Comparison of ENCODE assay signal across 8 mouse cellular contexts in genomic region chr2:4881350-4882248, GRCm38 (mm10). TPM values are rescaled to one million over a fixed set of nuclear protein-coding genes. Genes with fewer than 3 reads are reported as not detected.
DNase-seq lines count a peak whose midpoint lies in the region; ATAC-seq lines count a peak whose summit lies in the region.

TSS of gene Sephs1 (plus strand) at chr2:4881564.

- no peaks in the 10 kb centered on the region for H3K9me3 ChIP-seq in forebrain, embryonic 10.5 days
- no peaks in the 10 kb centered on the region for H3K9me3 ChIP-seq in heart, embryonic 14.5 days (ENCODE audit: control insufficient read depth, low read length)
- H3K9me3 ChIP-seq in liver, embryonic 12.5 days (replicated peaks) = no peaks in the 10 kb centered on the region

- DNase-seq in CD8-positive naive resting alpha-beta T cell, adult 2 months (ENCODE audit: low read depth in 2 of 2, low spot score in 2 of 2) = peak; percentile 48 to 65
- DNase-seq in c-Kit-negative CD71-positive TER-119-positive erythroid progenitor cells, embryonic 14.5 days (ENCODE audit: low read depth, low spot score) = peak; percentile 57
- peak; percentile 81 for DNase-seq in forebrain, embryonic 10.5 days (ENCODE audit: extremely low spot score, low spot score)
- DNase-seq in kidney, postnatal 14 days = peak; percentile 92
- peak; percentile 81 for DNase-seq in naive thymus-derived CD4-positive, alpha-beta T cell, adult 2 months (ENCODE audit: low read depth)
- peak; percentile 82 for DNase-seq in splenic B cell, adult 2 months (ENCODE audit: low read depth, low spot score)

- no peaks in the 10 kb centered on the region for H3K27me3 ChIP-seq in forebrain, embryonic 10.5 days (ENCODE audit: poor library complexity, severe bottlenecking)
- no peaks in the 10 kb centered on the region for H3K27me3 ChIP-seq in heart, embryonic 14.5 days (ENCODE audit: control insufficient read depth, insufficient read depth, low read length)
- peaks cover 32% of the 10 kb centered on the region for H3K27me3 ChIP-seq in liver, embryonic 12.5 days (replicated peaks)
- no peaks in the 10 kb centered on the region for H3K27me3 ChIP-seq in splenic B cell, adult 2 months (ENCODE audit: control insufficient read depth, insufficient read depth, low read length, poor library complexity, severe bottlenecking)

- under 1% methylated on average over 106 of the region's 115 CpGs for WGBS in forebrain, embryonic 10.5 days
- WGBS in heart, embryonic 14.5 days = under 1% methylated on average over 97 of the region's 115 CpGs
- under 1% methylated on average over 88 of the region's 115 CpGs for WGBS in liver, embryonic 12.5 days (ENCODE audit: insufficient replicate concordance)

- peak within 1 kb of the TSS; percentile 91 for H3K4me3 ChIP-seq in forebrain, embryonic 10.5 days
- H3K4me3 ChIP-seq in heart, embryonic 14.5 days (ENCODE audit: control insufficient read depth in 1 of 2, insufficient read depth in 1 of 2, low read depth in 1 of 2, low read length in 2 of 2) = peak within 1 kb of the TSS; percentile 99 to 100
- H3K4me3 ChIP-seq in liver, embryonic 12.5 days = peak within 1 kb of the TSS; percentile 98

- peak; percentile 76 for ATAC-seq in heart, embryonic 14.5 days (ENCODE audit: insufficient number of reproducible peaks, insufficient read depth, low FRiP score, low read depth)
- ATAC-seq in liver, embryonic 12.5 days = peak; percentile 79

- peaks cover 34% of the 10 kb centered on the region for H3K4me1 ChIP-seq in forebrain, embryonic 10.5 days
- peaks cover 5 to 15% of the 10 kb centered on the region in 2 experiments for H3K4me1 ChIP-seq in heart, embryonic 14.5 days (ENCODE audit: control insufficient read depth in 2 of 2, insufficient read depth in 2 of 2, low read length in 2 of 2)
- H3K4me1 ChIP-seq in liver, embryonic 12.5 days = peaks cover 25% of the 10 kb centered on the region

- peaks cover 27% of the 10 kb centered on the region for H3K36me3 ChIP-seq in forebrain, embryonic 10.5 days (replicated peaks)
- peaks cover 22% of the 10 kb centered on the region for H3K36me3 ChIP-seq in heart, embryonic 14.5 days (ENCODE audit: control insufficient read depth, insufficient read depth, low read length)
- H3K36me3 ChIP-seq in liver, embryonic 12.5 days = peaks cover 26% of the 10 kb centered on the region
- H3K36me3 ChIP-seq in splenic B cell, adult 2 months (ENCODE audit: control insufficient read depth, insufficient read depth, low read length, poor library complexity, severe bottlenecking) = no peaks in the 10 kb centered on the region

- peak within 1 kb of the TSS; percentile 100 for H3K27ac ChIP-seq in forebrain, embryonic 10.5 days
- peak within 1 kb of the TSS; percentile 91 to 97 for H3K27ac ChIP-seq in heart, embryonic 14.5 days (replicated peaks in 1 of 2; ENCODE audit: control insufficient read depth in 1 of 2, insufficient read depth in 1 of 2, low read depth in 2 of 2, low read length in 2 of 2)
- H3K27ac ChIP-seq in liver, embryonic 12.5 days = peak within 1 kb of the TSS; percentile 94

- H3K4me2 ChIP-seq in heart, embryonic 14.5 days (ENCODE audit: low read length) = peak within 1 kb of the TSS; percentile 88
- peak within 1 kb of the TSS; percentile 91 for H3K4me2 ChIP-seq in liver, embryonic 12.5 days

- H3K9ac ChIP-seq in heart, embryonic 14.5 days (ENCODE audit: low read length) = peak within 1 kb of the TSS; percentile 95
- H3K9ac ChIP-seq in liver, embryonic 12.5 days = peak within 1 kb of the TSS; percentile 97

RNA-seq across cellular contexts. Expression of gene Sephs1, which starts in this region (rescaled TPM):
- 126 and 130 TPM in 2 replicates for polyA plus RNA-seq in forebrain, embryonic 10.5 days (2016; fragmentation: Nextera tagmentation; extraction: Ambion mirVana)
- polyA plus RNA-seq in heart, embryonic 14.5 days (2014; fragmentation: Nextera tagmentation; extraction: Ambion mirVana) = 45.0 and 49.1 TPM in 2 replicates
- polyA plus RNA-seq in liver, embryonic 12.5 days (2016; fragmentation: Nextera tagmentation; extraction: Ambion mirVana) = 47.6 and 49.2 TPM in 2 replicates

Comparison
In these comparisons a context has a peak if more than half of its experiments do, and no peak if none do; other contexts are left out.
1. Peak in every context shown above with its lines: DNase-seq, ATAC-seq, H3K4me3 ChIP-seq and H3K27ac ChIP-seq.